Mouse (Mus musculus) intestine, embryonic 15.5 days (tissue): ENCODE results near the gene Nedd9. TPM values are rescaled to one million over a fixed set of nuclear protein-coding genes. Genes with fewer than 3 reads are reported as not detected.

Experiments used
- ATAC-seq: fragments of 200-750 bp; cut with Nextera tagmentation; 2 replicates; pipeline ENCODE4 v1.8.0; 2017; ENCODE audit warnings: moderate TSS enrichment, moderate library complexity
- H3K27ac ChIP-seq: fragments of 300-500 bp; sonication (generic); 2 replicates; pipeline ENCODE4 v1.5.1; 2015; ENCODE audit warnings: mild to moderate bottlenecking, inconsistent platforms
- H3K27me3 ChIP-seq: fragments of 300-500 bp; sonication (generic); replicated peaks from 2 replicates; pipeline ENCODE4 v1.6.1; 2015; ENCODE audit warnings: inconsistent platforms
- H3K36me3 ChIP-seq: fragments of 300-500 bp; sonication (generic); 2 replicates; pipeline ENCODE4 v1.6.1; 2015; ENCODE audit warnings: inconsistent platforms
- H3K4me1 ChIP-seq: fragments of 300-500 bp; sonication (generic); replicated peaks from 2 replicates; pipeline ENCODE4 v1.6.1; 2015; ENCODE audit warnings: inconsistent platforms
- H3K4me2 ChIP-seq: fragments of 300-500 bp; sonication (generic); replicated peaks from 2 replicates; pipeline ENCODE4 v1.6.1; 2015; ENCODE audit warnings: mild to moderate bottlenecking, inconsistent platforms
- H3K4me3 ChIP-seq: fragments of 300-500 bp; sonication (generic); replicated peaks from 2 replicates; pipeline ENCODE4 v1.5.1; 2015; ENCODE audit warnings: inconsistent platforms
- H3K9ac ChIP-seq: fragments of 300-500 bp; sonication (generic); 2 replicates; pipeline ENCODE4 v1.6.1; 2015; ENCODE audit warnings: inconsistent platforms
- H3K9me3 ChIP-seq: fragments of 300-500 bp; sonication (generic); 2 replicates; pipeline ENCODE4 v1.6.1; 2016; ENCODE audit warnings: inconsistent platforms
- WGBS: fragments of 180-500 bp; shearing (Covaris S2); methylation state at CpG from one replicate; pipeline ENCODE4 v1.1.7; 2015; 5-methylcytosine and 5-hydroxymethylcytosine counted together
- polyA plus RNA-seq: library from polyadenylated mRNA; unstranded; fragments of >200 nt; fragmentation: Nextera tagmentation; extraction: Ambion mirVana; gene quantifications from 2 replicates; pipeline ENCODE4 v1.2.1, GENCODE M21; 2015

Gene Nedd9
- polyA plus RNA-seq, 1 experiment from 2014 or later = 38.4 TPM

GRCm38 (mm10) chr13:41390698-41391097 is 96.5 kb downstream of the Nedd9 start:
- Histone ChIP-seq H3K4me1 (no peaks in the 10 kb centered on the region), H3K4me3 (no peak overlapping the region), H3K9ac (no peak overlapping the region), H3K9me3 (no peaks in the 10 kb centered on the region), H3K27ac (no peak overlapping the region), H3K36me3 (no peaks in the 10 kb centered on the region), H3K27me3 (no peaks in the 10 kb centered on the region), H3K4me2 (no peak overlapping the region)
- ATAC-seq = no peak
- WGBS = 98% methylated on average over 2 of the region's 2 CpGs

- WGBS = 38% methylated on average over 4 of the region's 4 CpGs
- no peaks in the 10 kb centered on the region for H3K36me3 ChIP-seq
- H3K9ac ChIP-seq = no peak overlapping the region
- H3K4me3 ChIP-seq = no peak overlapping the region
- H3K27me3 ChIP-seq = no peaks in the 10 kb centered on the region
- no peak for ATAC-seq
- H3K4me2 ChIP-seq = no peak overlapping the region
- no peak overlapping the region for H3K27ac ChIP-seq
- H3K4me1 ChIP-seq = no peaks in the 10 kb centered on the region
- no peaks in the 10 kb centered on the region for H3K9me3 ChIP-seq
Observed at GRCm38 (mm10) chr13:41386581-41386980, 100.6 kb downstream of the Nedd9 start.

GRCm38 (mm10) chr13:41384896-41385295 is 102.3 kb downstream of the Nedd9 start:
- Histone ChIP-seq H3K4me3 (no peak overlapping the region), H3K27ac (no peak overlapping the region), H3K36me3 (no peaks in the 10 kb centered on the region), H3K4me1 (no peaks in the 10 kb centered on the region), H3K9ac (no peak overlapping the region), H3K9me3 (no peaks in the 10 kb centered on the region), H3K27me3 (no peaks in the 10 kb centered on the region), H3K4me2 (no peak overlapping the region)
- no peak for ATAC-seq
- 61% methylated on average over 4 of the region's 4 CpGs for WGBS

GRCm38 (mm10) chr13:41382635-41383034 is 104.5 kb downstream of the Nedd9 start:
- H3K9ac ChIP-seq = no peak overlapping the region
- no peaks in the 10 kb centered on the region for H3K27me3 ChIP-seq
- no peak for ATAC-seq

GRCm38 (mm10) chr13:41381806-41382546 is 105.2 kb downstream of the Nedd9 start:
- Histone ChIP-seq H3K4me3 (no peak overlapping the region), H3K36me3 (no peaks in the 10 kb centered on the region), H3K4me1 (no peaks in the 10 kb centered on the region), H3K27me3 (no peaks in the 10 kb centered on the region), H3K27ac (no peak overlapping the region), H3K4me2 (no peak overlapping the region), H3K9me3 (no peaks in the 10 kb centered on the region), H3K9ac (no peak overlapping the region)
- ATAC-seq = no peak
- 80% methylated on average over 5 of the region's 5 CpGs for WGBS

More at GRCm38 (mm10) chr13:41382635-41383034, 104.5 kb downstream of the Nedd9 start:
- Histone ChIP-seq H3K4me1 (no peaks in the 10 kb centered on the region), H3K9me3 (no peaks in the 10 kb centered on the region), H3K36me3 (no peaks in the 10 kb centered on the region), H3K27ac (no peak overlapping the region), H3K4me3 (no peak overlapping the region), H3K4me2 (no peak overlapping the region)

GRCm38 (mm10) chr13:41381041-41381805 is 105.9 kb downstream of the Nedd9 start:
- H3K27ac ChIP-seq = no peak overlapping the region
- no peak overlapping the region for H3K4me2 ChIP-seq
- no peaks in the 10 kb centered on the region for H3K4me1 ChIP-seq
- H3K27me3 ChIP-seq = no peaks in the 10 kb centered on the region
- 78% methylated on average over 7 of the region's 7 CpGs for WGBS
- H3K36me3 ChIP-seq = no peaks in the 10 kb centered on the region
- no peaks in the 10 kb centered on the region for H3K9me3 ChIP-seq
- H3K9ac ChIP-seq = no peak overlapping the region
- no peak for ATAC-seq
- no peak overlapping the region for H3K4me3 ChIP-seq

GRCm38 (mm10) chr13:41379951-41380465 is 107.2 kb downstream of the Nedd9 start:
- no peak overlapping the region for H3K27ac ChIP-seq
- H3K4me3 ChIP-seq = no peak overlapping the region
- H3K27me3 ChIP-seq = no peaks in the 10 kb centered on the region
- H3K9ac ChIP-seq = no peak overlapping the region
- H3K9me3 ChIP-seq = no peaks in the 10 kb centered on the region
- WGBS = 86% methylated on average over 4 of the region's 4 CpGs
- H3K4me1 ChIP-seq = no peaks in the 10 kb centered on the region
- no peak overlapping the region for H3K4me2 ChIP-seq
- no peaks in the 10 kb centered on the region for H3K36me3 ChIP-seq
- no peak for ATAC-seq

GRCm38 (mm10) chr13:41378462-41378861 is 108.7 kb downstream of the Nedd9 start:
- no peak overlapping the region for H3K27ac ChIP-seq
- no peak for ATAC-seq
- H3K9ac ChIP-seq = no peak overlapping the region
- no peaks in the 10 kb centered on the region for H3K4me1 ChIP-seq
- no peak overlapping the region for H3K4me2 ChIP-seq
- H3K9me3 ChIP-seq = no peaks in the 10 kb centered on the region
- no peaks in the 10 kb centered on the region for H3K27me3 ChIP-seq
- no peaks in the 10 kb centered on the region for H3K36me3 ChIP-seq
- H3K4me3 ChIP-seq = no peak overlapping the region
- WGBS = 55% methylated on average over 5 of the region's 5 CpGs

- H3K27me3 ChIP-seq = no peaks in the 10 kb centered on the region
- 66% methylated on average over 9 of the region's 9 CpGs for WGBS
Observed at GRCm38 (mm10) chr13:41377856-41378255, 109.3 kb downstream of the Nedd9 start.

GRCm38 (mm10) chr13:41377011-41377431 is 110.1 kb downstream of the Nedd9 start:
- H3K36me3 ChIP-seq = no peaks in the 10 kb centered on the region
- ATAC-seq = no peak
- H3K4me3 ChIP-seq = no peak overlapping the region
- 55% methylated on average over 2 of the region's 2 CpGs for WGBS
- no peaks in the 10 kb centered on the region for H3K27me3 ChIP-seq
- no peak overlapping the region for H3K27ac ChIP-seq
- no peak overlapping the region for H3K4me2 ChIP-seq
- H3K9ac ChIP-seq = no peak overlapping the region
- H3K4me1 ChIP-seq = no peaks in the 10 kb centered on the region
- no peaks in the 10 kb centered on the region for H3K9me3 ChIP-seq

More at GRCm38 (mm10) chr13:41377856-41378255, 109.3 kb downstream of the Nedd9 start:
- no peak for ATAC-seq
- Histone ChIP-seq H3K4me1 (no peaks in the 10 kb centered on the region), H3K4me3 (no peak overlapping the region), H3K36me3 (no peaks in the 10 kb centered on the region), H3K27ac (no peak overlapping the region), H3K4me2 (no peak overlapping the region), H3K9ac (no peak overlapping the region), H3K9me3 (no peaks in the 10 kb centered on the region)

- ATAC-seq = no peak
Observed at GRCm38 (mm10) chr13:41376111-41376510, 111.1 kb downstream of the Nedd9 start.

GRCm38 (mm10) chr13:41375696-41376095 is 111.5 kb downstream of the Nedd9 start:
- no peak for ATAC-seq
- Histone ChIP-seq H3K9ac (no peak overlapping the region), H3K4me3 (no peak overlapping the region), H3K9me3 (no peaks in the 10 kb centered on the region), H3K4me2 (no peak overlapping the region), H3K27ac (no peak overlapping the region), H3K4me1 (0 out of 2 replicates have a peak, but pooled peaks cover 2% of the 10 kb centered on the region), H3K27me3 (no peaks in the 10 kb centered on the region), H3K36me3 (no peaks in the 10 kb centered on the region)
- WGBS = 78% methylated on average over 6 of the region's 6 CpGs

More at GRCm38 (mm10) chr13:41376111-41376510, 111.1 kb downstream of the Nedd9 start:
- no peak overlapping the region for H3K4me2 ChIP-seq
- H3K27ac ChIP-seq = no peak overlapping the region
- 77% methylated on average over 4 of the region's 4 CpGs for WGBS
- no peaks in the 10 kb centered on the region for H3K4me1 ChIP-seq
- H3K9me3 ChIP-seq = no peaks in the 10 kb centered on the region
- H3K27me3 ChIP-seq = no peaks in the 10 kb centered on the region
- no peak overlapping the region for H3K4me3 ChIP-seq
- H3K36me3 ChIP-seq = no peaks in the 10 kb centered on the region
- no peak overlapping the region for H3K9ac ChIP-seq
